In the genomic region with DNA sequence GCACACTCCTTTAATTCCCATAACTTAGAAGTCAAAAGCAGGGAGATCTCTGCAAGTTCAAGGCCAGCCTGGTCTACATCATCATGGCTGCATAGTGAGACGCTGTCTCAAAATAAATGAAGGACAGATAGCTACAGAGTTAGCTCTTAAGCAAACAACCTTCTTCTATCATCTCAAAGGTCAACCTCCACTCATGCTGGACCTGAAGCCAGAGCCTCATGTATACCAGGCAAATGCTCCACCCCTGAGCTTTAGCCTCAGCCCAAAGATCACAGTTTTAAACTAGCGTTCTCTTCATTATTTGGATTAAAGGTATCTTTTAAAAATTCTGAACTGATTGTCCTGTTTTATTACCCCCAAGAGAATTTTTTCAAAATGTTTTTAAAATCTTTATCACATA, we compare ENCODE assay signal across 26 mouse cellular contexts. TPM values are rescaled to one million over a fixed set of nuclear protein-coding genes. Genes with fewer than 3 reads are reported as not detected.
A peak's percentile ranks its signal among the peaks of the same experiment; 100 is the strongest.
DNase-seq lines count a peak whose midpoint lies in the region; ATAC-seq and TF ChIP-seq lines count a peak whose summit lies in the region.
"Had no signal": no experiment of that assay in that cellular context is flagged by ENCODE, and none has a peak within 500 bp of the region (broad histone marks: within the 10 kb centered on the region; RNA-seq: fewer than 3 reads in every experiment).

No protein-coding gene starts in this region.

- no peak for TF ChIP-seq EP300 in liver, postnatal 0 days (IDR thresholded peaks at IDR 0.05; ENCODE audit: low read depth)

- H3K4me3 ChIP-seq in kidney, adult 2 months (ENCODE audit: insufficient read depth, low read depth, low read length): no peak overlapping the region
- no peak overlapping the region for H3K4me3 ChIP-seq in kidney, embryonic 15.5 days (replicated peaks)
- H3K4me3 ChIP-seq in kidney, embryonic 16.5 days (ENCODE audit: low read length): no peak overlapping the region
- H3K4me3 ChIP-seq in liver, embryonic 16.5 days (ENCODE audit: low read depth, low read length): no peak overlapping the region
- H3K4me3 ChIP-seq in liver, postnatal 0 days (ENCODE audit: low read depth, low read length): no peak overlapping the region
- H3K4me3 ChIP-seq: forebrain, embryonic 10.5 days; forebrain, embryonic 13.5 days; heart, adult 2 months; heart, embryonic 10.5 days; heart, embryonic 13.5 days had no signal

- H3K9me3 ChIP-seq in kidney, embryonic 15.5 days (replicated peaks): no peaks in the 10 kb centered on the region
- H3K9me3 ChIP-seq in kidney, embryonic 16.5 days (ENCODE audit: low read length): no peaks in the 10 kb centered on the region
- no peaks in the 10 kb centered on the region for H3K9me3 ChIP-seq in liver, embryonic 16.5 days (replicated peaks; ENCODE audit: control insufficient read depth, low read length)
- H3K9me3 ChIP-seq in liver, postnatal 0 days (ENCODE audit: low read length): no peaks in the 10 kb centered on the region
- H3K9me3 ChIP-seq: forebrain, embryonic 10.5 days; forebrain, embryonic 13.5 days; G1E; heart, embryonic 10.5 days; heart, embryonic 13.5 days had no signal

- no peak for TF ChIP-seq POLR2A in kidney, adult 2 months (IDR thresholded peaks at IDR 0.05; ENCODE audit: low read depth, low read length)

- H3K27me3 ChIP-seq in kidney, adult 2 months (replicated peaks; ENCODE audit: control insufficient read depth, insufficient read depth, low read length): no peaks in the 10 kb centered on the region
- no peaks in the 10 kb centered on the region for H3K27me3 ChIP-seq in kidney, embryonic 15.5 days
- H3K27me3 ChIP-seq in kidney, embryonic 16.5 days (ENCODE audit: insufficient read depth, low read length): no peaks in the 10 kb centered on the region
- H3K27me3 ChIP-seq in liver, embryonic 16.5 days (ENCODE audit: control insufficient read depth, insufficient read depth, low read depth, low read length): no peaks in the 10 kb centered on the region
- H3K27me3 ChIP-seq in liver, postnatal 0 days (ENCODE audit: insufficient read depth, low read length): no peaks in the 10 kb centered on the region
- H3K27me3 ChIP-seq: CH12.LX; forebrain, embryonic 13.5 days; heart, embryonic 13.5 days; Patski had no signal

- H3K27ac ChIP-seq in kidney, adult 2 months (ENCODE audit: insufficient read depth, low read depth, low read length): no peak overlapping the region
- no peak overlapping the region for H3K27ac ChIP-seq in kidney, embryonic 15.5 days
- no peak overlapping the region for H3K27ac ChIP-seq in kidney, embryonic 16.5 days (ENCODE audit: low read length)
- H3K27ac ChIP-seq in liver, embryonic 16.5 days (ENCODE audit: low read length): no peak overlapping the region
- H3K27ac ChIP-seq in liver, postnatal 0 days (ENCODE audit: low read depth): no peak overlapping the region
- H3K27ac ChIP-seq: forebrain, embryonic 10.5 days; forebrain, embryonic 13.5 days; heart, adult 2 months; heart, embryonic 10.5 days; hindbrain, embryonic 14.5 days had no signal

- no peak for TF ChIP-seq CTCF in kidney, adult 2 months (conservative IDR thresholded peaks at IDR 0.05; ENCODE audit: insufficient read depth, insufficient read length, low read depth, low read length)
- TF ChIP-seq CTCF in liver, postnatal 0 days (IDR thresholded peaks at IDR 0.05; ENCODE audit: low read depth): no peak

- WGBS in kidney, adult 2 months: 64% methylated on average over 2 of the region's 2 CpGs
- 91% methylated on average over 2 of the region's 2 CpGs for WGBS in kidney, embryonic 15.5 days
- WGBS in kidney, embryonic 16.5 days: 89% methylated on average over 2 of the region's 2 CpGs
- 80% methylated on average over 2 of the region's 2 CpGs for WGBS in liver, embryonic 16.5 days (ENCODE audit: insufficient replicate concordance)
- WGBS in liver, postnatal 0 days (ENCODE audit: insufficient replicate concordance): 68% methylated on average over 2 of the region's 2 CpGs

- DNase-seq in kidney, adult 2 months: peak; percentile 62
- peak; percentile 20 to 43 for DNase-seq in kidney, postnatal 36 days
- DNase-seq in liver, postnatal 0 days: no peak
- DNase-seq: adrenal gland, postnatal 10 days; adrenal gland, postnatal 36 days; B cell, adult 2 months; cerebellum, adult 18-20 months; cerebellum, adult 9-10 months; cerebellum, postnatal 14 days; gastrocnemius, postnatal 10 days; gastrocnemius, postnatal 36 days; heart, adult 2 months; heart, postnatal 14 days; heart, postnatal 4 days had no signal

- no peak for ATAC-seq in kidney, embryonic 15.5 days (replicated peaks; ENCODE audit: low FRiP score)
- ATAC-seq in kidney, embryonic 16.5 days (ENCODE audit: low FRiP score, low TSS enrichment): no peak
- peak; percentile 56 for ATAC-seq in liver, embryonic 16.5 days (ENCODE audit: low read depth)
- no peak for ATAC-seq in liver, postnatal 0 days
- ATAC-seq: forebrain, embryonic 13.5 days; forebrain, embryonic 16.5 days; Patski had no signal

- H3K4me2 ChIP-seq in kidney, embryonic 15.5 days: no peak overlapping the region
- no peak overlapping the region for H3K4me2 ChIP-seq in kidney, embryonic 16.5 days (replicated peaks; ENCODE audit: low read depth, low read length)
- no peak overlapping the region for H3K4me2 ChIP-seq in liver, embryonic 16.5 days (ENCODE audit: low read depth, low read length)
- H3K4me2 ChIP-seq in liver, postnatal 0 days (ENCODE audit: low read depth, low read length): no peak overlapping the region
- H3K4me2 ChIP-seq: forebrain, embryonic 13.5 days; heart, embryonic 13.5 days; hindbrain, embryonic 14.5 days had no signal

- H3K36me3 ChIP-seq in kidney, adult 2 months (ENCODE audit: control insufficient read depth, insufficient read depth, low read length): no peaks in the 10 kb centered on the region
- peaks cover 13% of the 10 kb centered on the region for H3K36me3 ChIP-seq in kidney, embryonic 15.5 days
- no peaks in the 10 kb centered on the region for H3K36me3 ChIP-seq in kidney, embryonic 16.5 days (ENCODE audit: insufficient read depth, low read length)
- H3K36me3 ChIP-seq in liver, embryonic 16.5 days (ENCODE audit: control insufficient read depth, insufficient read depth): no peaks in the 10 kb centered on the region
- H3K36me3 ChIP-seq in liver, postnatal 0 days (replicated peaks; ENCODE audit: insufficient read depth, low read length): no peaks in the 10 kb centered on the region

- H3K4me1 ChIP-seq in kidney, adult 2 months (ENCODE audit: control insufficient read depth, insufficient read depth, low read length): peaks cover 15% of the 10 kb centered on the region; the same call in 1 of the 2 replicates
- H3K4me1 ChIP-seq in kidney, embryonic 15.5 days: peaks cover 29% of the 10 kb centered on the region
- H3K4me1 ChIP-seq in kidney, embryonic 16.5 days (ENCODE audit: insufficient read depth, low read length): peaks cover 28% of the 10 kb centered on the region
- peaks cover 30% of the 10 kb centered on the region for H3K4me1 ChIP-seq in liver, embryonic 16.5 days (ENCODE audit: control insufficient read depth, low read depth, low read length)
- peaks cover 40% of the 10 kb centered on the region for H3K4me1 ChIP-seq in liver, postnatal 0 days (ENCODE audit: insufficient read depth)

- H3K9ac ChIP-seq in kidney, embryonic 15.5 days: no peak overlapping the region
- H3K9ac ChIP-seq in kidney, embryonic 16.5 days (replicated peaks; ENCODE audit: low read length): no peak overlapping the region
- H3K9ac ChIP-seq in liver, embryonic 16.5 days (ENCODE audit: low read depth, low read length): no peak overlapping the region
- H3K9ac ChIP-seq in liver, postnatal 0 days (replicated peaks): no peak overlapping the region
- H3K9ac ChIP-seq: forebrain, embryonic 13.5 days; heart, embryonic 13.5 days; hindbrain, embryonic 14.5 days had no signal

RNA-seq across cellular contexts. Expression of a gene that starts 5.2 kb away (rescaled TPM):
- polyA plus RNA-seq in kidney, adult 2 months (2012; rRNA removed): 8.3 and 9.0 TPM in 2 replicates
- 28.9 and 29.8 TPM in 2 replicates for polyA plus RNA-seq in kidney, embryonic 15.5 days (2015; fragmentation: Nextera tagmentation; extraction: Ambion mirVana)
- polyA plus RNA-seq in kidney, embryonic 16.5 days (2015; fragmentation: Nextera tagmentation; extraction: Ambion mirVana): 17.4 and 21.1 TPM in 2 replicates
- 3.4 and 4.7 TPM in 2 replicates for polyA plus RNA-seq in liver, embryonic 16.5 days (2015; fragmentation: Nextera tagmentation; extraction: Ambion mirVana)
- polyA plus RNA-seq in liver, postnatal 0 days (2015; fragmentation: Nextera tagmentation; extraction: Ambion mirVana): 10.2 and 11.7 TPM in 2 replicates
